Comparison of ENCODE assay signal across 19 mouse cellular contexts in genomic region chr8:12387223-12387860, GRCm38 (mm10). TPM values are rescaled to one million over a fixed set of nuclear protein-coding genes. Genes with fewer than 3 reads are reported as not detected.
DNase-seq lines count a peak whose midpoint lies in the region; ATAC-seq and TF ChIP-seq lines count a peak whose summit lies in the region.
"Had no signal": no experiment of that assay in that cellular context is flagged by ENCODE, and none has a peak within 500 bp of the region (broad histone marks: within the 10 kb centered on the region; RNA-seq: fewer than 3 reads in every experiment).

No protein-coding gene starts in this region.

- H3K36me3 ChIP-seq in midbrain, embryonic 10.5 days = no peaks in the 10 kb centered on the region
- H3K36me3 ChIP-seq in midbrain, postnatal 0 days (ENCODE audit: insufficient read depth, low read length) = no peaks in the 10 kb centered on the region
- H3K36me3 ChIP-seq in forebrain, embryonic 11.5 days (ENCODE audit: control insufficient read depth, insufficient read depth, low read length) = no peaks in the 10 kb centered on the region
- no peaks in the 10 kb centered on the region for H3K36me3 ChIP-seq in hindbrain, embryonic 13.5 days
- H3K36me3 ChIP-seq in neural tube, embryonic 15.5 days = no peaks in the 10 kb centered on the region
- H3K36me3 ChIP-seq: liver, embryonic 13.5 days had no signal

- H3K4me1 ChIP-seq in midbrain, embryonic 10.5 days = peaks cover 88% of the 10 kb centered on the region
- H3K4me1 ChIP-seq in midbrain, postnatal 0 days (ENCODE audit: insufficient read depth, low read length) = no peaks in the 10 kb centered on the region
- H3K4me1 ChIP-seq in forebrain, embryonic 11.5 days (replicated peaks; ENCODE audit: control insufficient read depth, insufficient read depth, low read length) = peaks cover 48% of the 10 kb centered on the region
- peaks cover 47% of the 10 kb centered on the region for H3K4me1 ChIP-seq in hindbrain, embryonic 13.5 days (replicated peaks)
- peaks cover 33% of the 10 kb centered on the region for H3K4me1 ChIP-seq in olfactory bulb, adult 2 months (ENCODE audit: control insufficient read depth, insufficient read depth, low read length)
- peaks cover 35% of the 10 kb centered on the region for H3K4me1 ChIP-seq in neural tube, embryonic 15.5 days

- ATAC-seq in midbrain, postnatal 0 days (ENCODE audit: low FRiP score) = no peak
- no peak for ATAC-seq in forebrain, embryonic 11.5 days (replicated peaks; ENCODE audit: low FRiP score)
- no peak for ATAC-seq in hindbrain, embryonic 13.5 days (ENCODE audit: low FRiP score)
- ATAC-seq in neural tube, embryonic 15.5 days (ENCODE audit: low FRiP score) = no peak
- ATAC-seq: activated CD4-positive, CD25-positive, alpha-beta regulatory T cell, adult 4 months had no signal

- H3K4me2 ChIP-seq in midbrain, postnatal 0 days (ENCODE audit: low read depth, low read length, poor library complexity, severe bottlenecking) = no peak overlapping the region
- peak overlapping the region; percentile 93 for H3K4me2 ChIP-seq in forebrain, embryonic 11.5 days (ENCODE audit: low read depth, low read length, severe bottlenecking)
- H3K4me2 ChIP-seq in hindbrain, embryonic 13.5 days = peak overlapping the region; percentile 60
- no peak overlapping the region for H3K4me2 ChIP-seq in neural tube, embryonic 15.5 days
- H3K4me2 ChIP-seq: liver, embryonic 13.5 days had no signal

- H3K4me3 ChIP-seq in midbrain, embryonic 10.5 days = peak overlapping the region; percentile 58
- H3K4me3 ChIP-seq in midbrain, postnatal 0 days (ENCODE audit: low read depth, low read length) = no peak overlapping the region
- peak overlapping the region; percentile 48 for H3K4me3 ChIP-seq in forebrain, embryonic 11.5 days (ENCODE audit: low read depth, low read length)
- peak overlapping the region; percentile 33; the same call in 1 of the 2 replicates for H3K4me3 ChIP-seq in hindbrain, embryonic 13.5 days
- peak overlapping the region; percentile 72 for H3K4me3 ChIP-seq in olfactory bulb, adult 2 months (ENCODE audit: insufficient read depth, low read depth, low read length)
- H3K4me3 ChIP-seq in neural tube, embryonic 15.5 days (replicated peaks) = no peak overlapping the region
- H3K4me3 ChIP-seq: left cerebral cortex, adult 2 months; liver, embryonic 13.5 days had no signal

- peaks cover 100% of the 10 kb centered on the region for H3K27me3 ChIP-seq in midbrain, embryonic 10.5 days (ENCODE audit: low read depth, poor library complexity, severe bottlenecking)
- H3K27me3 ChIP-seq in midbrain, postnatal 0 days (ENCODE audit: insufficient read depth, low read length) = peaks cover 60% of the 10 kb centered on the region
- peaks cover 70% of the 10 kb centered on the region for H3K27me3 ChIP-seq in forebrain, embryonic 11.5 days (ENCODE audit: control insufficient read depth, insufficient read depth, low read length)
- peaks cover 96% of the 10 kb centered on the region for H3K27me3 ChIP-seq in hindbrain, embryonic 13.5 days
- H3K27me3 ChIP-seq in neural tube, embryonic 15.5 days (replicated peaks) = peaks cover 78% of the 10 kb centered on the region

- TF ChIP-seq CTCF in midbrain, postnatal 0 days (IDR thresholded peaks at IDR 0.05) = no peak
- TF ChIP-seq CTCF in olfactory bulb, adult 2 months (IDR thresholded peaks at IDR 0.05; ENCODE audit: insufficient read depth, low read depth, low read length) = no peak

- TF ChIP-seq POLR2A in olfactory bulb, adult 2 months (IDR thresholded peaks at IDR 0.05; ENCODE audit: insufficient read depth, low read depth, low read length) = no peak

- no peak overlapping the region for H3K27ac ChIP-seq in midbrain, embryonic 10.5 days (replicated peaks)
- no peak overlapping the region for H3K27ac ChIP-seq in midbrain, postnatal 0 days (ENCODE audit: low read depth, low read length)
- no peak overlapping the region; the same call in 1 of the 2 replicates for H3K27ac ChIP-seq in forebrain, embryonic 11.5 days (ENCODE audit: low read depth, low read length)
- H3K27ac ChIP-seq in hindbrain, embryonic 13.5 days = peak overlapping the region; percentile 77
- H3K27ac ChIP-seq in olfactory bulb, adult 2 months (ENCODE audit: insufficient read depth, low read depth, low read length) = peak overlapping the region; percentile 42
- H3K27ac ChIP-seq in neural tube, embryonic 15.5 days (replicated peaks) = no peak overlapping the region
- H3K27ac ChIP-seq: left cerebral cortex, adult 2 months; liver, embryonic 13.5 days had no signal

- 1% methylated on average over 13 of the region's 13 CpGs for WGBS in midbrain, embryonic 10.5 days
- 12% methylated on average over 13 of the region's 13 CpGs for WGBS in midbrain, postnatal 0 days
- WGBS in forebrain, embryonic 11.5 days = 3% methylated on average over 13 of the region's 13 CpGs
- WGBS in hindbrain, embryonic 13.5 days = 5% methylated on average over 12 of the region's 13 CpGs
- WGBS in olfactory bulb, adult 2 months = 36% methylated on average over 13 of the region's 13 CpGs
- WGBS in neural tube, embryonic 15.5 days = 8% methylated on average over 13 of the region's 13 CpGs

- no peak overlapping the region for H3K9ac ChIP-seq in midbrain, postnatal 0 days (replicated peaks; ENCODE audit: low read length, poor library complexity, severe bottlenecking)
- peak overlapping the region; percentile 82 for H3K9ac ChIP-seq in forebrain, embryonic 11.5 days (ENCODE audit: low read length)
- 0 out of 2 replicates have a peak overlapping the region, but pooled peaks have one; percentile 60 for H3K9ac ChIP-seq in hindbrain, embryonic 13.5 days
- no peak overlapping the region for H3K9ac ChIP-seq in neural tube, embryonic 15.5 days (replicated peaks)
- H3K9ac ChIP-seq: liver, embryonic 13.5 days had no signal

- H3K9me3 ChIP-seq in midbrain, embryonic 10.5 days (replicated peaks) = no peaks in the 10 kb centered on the region
- no peaks in the 10 kb centered on the region for H3K9me3 ChIP-seq in midbrain, postnatal 0 days (ENCODE audit: low read length)
- H3K9me3 ChIP-seq in forebrain, embryonic 11.5 days (ENCODE audit: control insufficient read depth, low read length) = no peaks in the 10 kb centered on the region
- no peaks in the 10 kb centered on the region for H3K9me3 ChIP-seq in hindbrain, embryonic 13.5 days
- H3K9me3 ChIP-seq in neural tube, embryonic 15.5 days (replicated peaks) = no peaks in the 10 kb centered on the region
- H3K9me3 ChIP-seq: liver, embryonic 13.5 days had no signal

- peak; percentile 27 for DNase-seq in midbrain, embryonic 10.5 days (ENCODE audit: low spot score)
- DNase-seq in midbrain, postnatal 0 days (ENCODE audit: low spot score) = no peak
- peak; percentile 56 for DNase-seq in forebrain, embryonic 11.5 days (ENCODE audit: low spot score)
- no peak for DNase-seq in kidney, adult 9 months
- no peak for DNase-seq in cerebellum, postnatal 36 days
- DNase-seq: adrenal gland, postnatal 36 days; cerebellum, postnatal 14 days; heart, postnatal 14 days; kidney, adult 18-20 months; liver, embryonic 13.5 days; lung, postnatal 14 days; thymus, adult 2 months had no signal

RNA-seq across cellular contexts. Expression of gene Sox1, which starts 7.8 kb away (rescaled TPM):
- polyA plus RNA-seq in midbrain, embryonic 10.5 days (2016; fragmentation: Nextera tagmentation; extraction: Ambion mirVana) = 3.2 and 3.4 TPM in 2 replicates
- 16.8 and 17.7 TPM in 2 replicates for total RNA-seq in midbrain, postnatal 0 days (2014; rRNA removed)
- 1.6 and 2.6 TPM in 2 replicates for polyA plus RNA-seq in midbrain, postnatal 0 days (2015; fragmentation: Nextera tagmentation; extraction: Ambion mirVana)
- 11.3 and 12.4 TPM in 2 replicates for polyA plus RNA-seq in forebrain, embryonic 11.5 days (2014; fragmentation: Nextera tagmentation; extraction: Ambion mirVana)
- 2.0 and 2.4 TPM in 2 replicates for polyA plus RNA-seq in hindbrain, embryonic 13.5 days (2015; fragmentation: Nextera tagmentation; extraction: Ambion mirVana)
- polyA plus RNA-seq in olfactory bulb, adult 2 months (2012; ENCODE audit: insufficient read depth, insufficient read length, low replicate concordance, missing spikeins) = not detected in 2 replicates
- 0.40 and 0.91 TPM in 2 replicates for polyA plus RNA-seq in neural tube, embryonic 15.5 days (2015; fragmentation: Nextera tagmentation; extraction: Ambion mirVana)
- total RNA-seq: adrenal gland, postnatal 36 days; heart, adult 8-10 months; heart, postnatal 14 days; MEL had no signal
- polyA plus RNA-seq: activated CD4-positive, CD25-positive, alpha-beta regulatory T cell, adult 4 months; liver, embryonic 13.5 days; thymus, adult 2 months had no signal

Comparison
In these comparisons a context has a peak if more than half of its experiments do, and no peak if none do; other contexts are left out.
1. DNase-seq: peak in midbrain, embryonic 10.5 days (single experiment) and forebrain, embryonic 11.5 days (single experiment); none in midbrain, postnatal 0 days (single experiment), kidney, adult 9 months (single experiment) and cerebellum, postnatal 36 days (0 of 2).
2. H3K4me3 ChIP-seq: peak in midbrain, embryonic 10.5 days (single experiment), forebrain, embryonic 11.5 days (single experiment), hindbrain, embryonic 13.5 days (single experiment) and olfactory bulb, adult 2 months (single experiment); none in midbrain, postnatal 0 days (single experiment) and neural tube, embryonic 15.5 days (single experiment).
3. H3K27ac ChIP-seq: peak in hindbrain, embryonic 13.5 days (single experiment) and olfactory bulb, adult 2 months (single experiment); none in midbrain, embryonic 10.5 days (single experiment), midbrain, postnatal 0 days (single experiment), forebrain, embryonic 11.5 days (single experiment) and neural tube, embryonic 15.5 days (single experiment).
4. H3K4me2 ChIP-seq: peak in forebrain, embryonic 11.5 days (single experiment) and hindbrain, embryonic 13.5 days (single experiment); none in midbrain, postnatal 0 days (single experiment) and neural tube, embryonic 15.5 days (single experiment).
5. H3K9ac ChIP-seq: peak in forebrain, embryonic 11.5 days (single experiment) and hindbrain, embryonic 13.5 days (single experiment); none in midbrain, postnatal 0 days (single experiment) and neural tube, embryonic 15.5 days (single experiment).